Mouse (Mus musculus): ENCODE measurements around the gene Spdye4a. TPM values are rescaled to one million over a fixed set of nuclear protein-coding genes. Genes with fewer than 3 reads are reported as not detected.

Gene Spdye4a
- polyA plus RNA-seq, 1 experiment from 2014 or later, result not detected

GRCm38 (mm10) chr5:143261636-143262035 is 34.9 kb upstream of the Spdye4a start:
- Histone ChIP-seq H3K27me3 (replicated peaks) (peaks cover 11% of the 10 kb centered on the region; the same call in 1 of the 2 replicates), H3K36me3 (peaks cover 17% of the 10 kb centered on the region; the same call in 1 of the 2 replicates), H3K9me3 (no peaks in the 10 kb centered on the region), H3K4me3 (replicated peaks) (no peak overlapping the region), H3K27ac (no peak overlapping the region), H3K9ac (no peak overlapping the region), H3K4me1 (no peaks in the 10 kb centered on the region), H3K4me2 (no peak overlapping the region)
- 95% methylated on average over 8 of the region's 8 CpGs for WGBS
- ATAC-seq (ENCODE audit: insufficient read depth, low FRiP score, low read depth), result no peak

DNA sequence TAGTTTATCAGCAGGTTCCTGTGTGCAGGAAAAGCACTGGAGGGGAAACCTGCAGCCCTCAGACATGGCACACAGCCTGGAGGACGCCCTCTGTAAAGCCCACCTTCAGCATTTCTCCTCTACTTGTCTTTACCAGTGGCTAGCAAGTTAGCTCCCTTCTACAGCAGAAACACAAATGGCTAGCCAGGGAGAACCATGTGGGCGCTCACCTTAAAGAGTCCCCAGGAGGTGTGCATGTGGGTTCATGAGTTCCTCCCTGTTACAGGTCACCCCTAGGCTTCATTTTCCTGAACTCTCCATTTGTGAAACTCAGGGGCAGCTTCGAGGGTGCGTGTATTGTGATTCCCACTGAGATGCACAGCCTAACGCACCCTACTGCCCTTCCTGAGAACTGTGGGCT is 29.1 kb upstream of the Spdye4a start:
- Histone ChIP-seq H3K4me2 (no peak overlapping the region), H3K27me3 (replicated peaks) (peaks cover 62% of the 10 kb centered on the region), H3K36me3 (peaks cover 18% of the 10 kb centered on the region; the same call in 1 of the 2 replicates), H3K9ac (no peak overlapping the region), H3K9me3 (no peaks in the 10 kb centered on the region), H3K27ac (no peak overlapping the region), H3K4me1 (peaks cover 14% of the 10 kb centered on the region), H3K4me3 (replicated peaks) (no peak overlapping the region)
- no peak for ATAC-seq (ENCODE audit: insufficient read depth, low FRiP score, low read depth)
- 95% methylated on average over 5 of the region's 5 CpGs for WGBS

DNA sequence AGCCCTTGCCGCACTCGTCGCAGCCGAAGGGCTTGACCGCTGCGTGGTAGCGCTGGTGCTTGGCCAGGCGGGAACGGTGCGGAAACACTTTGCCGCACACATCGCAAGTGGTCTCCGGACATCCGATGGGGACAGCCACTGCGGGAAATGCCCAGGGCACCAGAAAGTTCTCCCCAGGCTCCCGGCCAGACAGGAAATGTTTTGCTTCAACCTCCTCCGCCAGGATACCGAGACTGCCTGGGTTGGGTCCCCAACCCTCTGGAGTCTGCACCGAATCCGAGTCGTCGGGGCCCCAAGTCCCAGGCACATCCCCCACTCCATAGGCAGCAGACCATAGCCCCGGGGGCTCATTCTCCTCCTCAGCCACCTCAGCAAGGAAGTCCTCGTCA is 28.4 kb upstream of the Spdye4a start:
- Histone ChIP-seq H3K9ac (no peak overlapping the region), H3K27ac (no peak overlapping the region), H3K9me3 (no peaks in the 10 kb centered on the region), H3K4me1 (peaks cover 14% of the 10 kb centered on the region), H3K4me2 (no peak overlapping the region), H3K4me3 (replicated peaks) (no peak overlapping the region), H3K36me3 (peaks cover 17% of the 10 kb centered on the region; the same call in 1 of the 2 replicates), H3K27me3 (replicated peaks) (peaks cover 62% of the 10 kb centered on the region)
- 56% methylated on average over 24 of the region's 24 CpGs for whole genome bisulfite sequencing
- no peak for ATAC-seq (ENCODE audit: insufficient read depth, low FRiP score, low read depth)

DNA sequence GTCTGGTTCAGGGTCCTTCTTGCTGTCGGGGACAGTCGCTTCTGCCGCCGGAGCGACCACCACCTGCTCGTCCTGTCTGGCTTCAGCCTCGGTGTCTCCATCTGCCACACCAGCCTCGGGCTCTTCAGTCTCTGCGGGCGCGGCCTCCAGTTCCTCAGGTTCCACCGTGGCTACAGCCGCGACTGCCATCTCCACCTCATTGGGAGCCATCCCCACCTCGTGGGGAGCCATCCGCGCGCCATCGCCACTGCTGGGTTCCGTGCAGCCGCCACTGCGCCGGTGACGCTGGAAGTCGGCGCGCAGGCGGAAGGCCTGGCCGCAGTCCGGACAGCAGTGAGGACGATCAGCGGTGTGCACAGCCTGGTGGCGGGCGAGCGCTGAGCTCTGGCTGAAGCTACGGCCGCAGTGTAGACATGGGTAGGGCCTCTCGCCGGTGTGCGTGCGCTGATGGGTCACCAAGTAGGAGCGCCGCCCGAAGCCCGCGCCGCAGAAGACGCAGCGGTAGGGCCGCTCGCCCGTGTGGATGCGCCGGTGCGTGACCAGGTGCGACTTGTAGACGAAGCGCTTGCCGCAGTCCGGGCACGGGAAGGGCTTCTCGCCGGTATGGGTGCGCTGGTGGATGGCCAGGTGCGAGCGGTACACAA is 27.9 kb upstream of the Spdye4a start:
- Histone ChIP-seq H3K9ac (no peak overlapping the region), H3K4me3 (replicated peaks) (no peak overlapping the region; the same call in 1 of the 2 replicates), H3K9me3 (no peaks in the 10 kb centered on the region), H3K27me3 (replicated peaks) (peaks cover 62% of the 10 kb centered on the region), H3K4me2 (peak overlapping the region; percentile 82; the same call in 1 of the 2 replicates), H3K4me1 (peaks cover 14% of the 10 kb centered on the region), H3K36me3 (peaks cover 19% of the 10 kb centered on the region; the same call in 1 of the 2 replicates), H3K27ac (no peak overlapping the region)
- 29% methylated on average over 66 of the region's 66 CpGs for WGBS
- ATAC-seq (ENCODE audit: insufficient read depth, low FRiP score, low read depth), result 0 out of 2 replicates have a peak, but pooled peaks have one; percentile 24

- Histone ChIP-seq H3K27ac (no peak overlapping the region), H3K4me1 (peaks cover 14% of the 10 kb centered on the region), H3K9ac (no peak overlapping the region), H3K27me3 (replicated peaks) (peaks cover 62% of the 10 kb centered on the region), H3K4me3 (replicated peaks) (peak overlapping the region; percentile 40), H3K36me3 (peaks cover 19% of the 10 kb centered on the region; the same call in 1 of the 2 replicates), H3K4me2 (peak overlapping the region; percentile 82), H3K9me3 (no peaks in the 10 kb centered on the region)
- no peak for ATAC-seq (ENCODE audit: insufficient read depth, low FRiP score, low read depth)
- 13% methylated on average over 76 of the region's 81 CpGs for WGBS
Measured at GRCm38 (mm10) chr5:143253881-143254486, 27.3 kb upstream of the Spdye4a start.

DNA sequence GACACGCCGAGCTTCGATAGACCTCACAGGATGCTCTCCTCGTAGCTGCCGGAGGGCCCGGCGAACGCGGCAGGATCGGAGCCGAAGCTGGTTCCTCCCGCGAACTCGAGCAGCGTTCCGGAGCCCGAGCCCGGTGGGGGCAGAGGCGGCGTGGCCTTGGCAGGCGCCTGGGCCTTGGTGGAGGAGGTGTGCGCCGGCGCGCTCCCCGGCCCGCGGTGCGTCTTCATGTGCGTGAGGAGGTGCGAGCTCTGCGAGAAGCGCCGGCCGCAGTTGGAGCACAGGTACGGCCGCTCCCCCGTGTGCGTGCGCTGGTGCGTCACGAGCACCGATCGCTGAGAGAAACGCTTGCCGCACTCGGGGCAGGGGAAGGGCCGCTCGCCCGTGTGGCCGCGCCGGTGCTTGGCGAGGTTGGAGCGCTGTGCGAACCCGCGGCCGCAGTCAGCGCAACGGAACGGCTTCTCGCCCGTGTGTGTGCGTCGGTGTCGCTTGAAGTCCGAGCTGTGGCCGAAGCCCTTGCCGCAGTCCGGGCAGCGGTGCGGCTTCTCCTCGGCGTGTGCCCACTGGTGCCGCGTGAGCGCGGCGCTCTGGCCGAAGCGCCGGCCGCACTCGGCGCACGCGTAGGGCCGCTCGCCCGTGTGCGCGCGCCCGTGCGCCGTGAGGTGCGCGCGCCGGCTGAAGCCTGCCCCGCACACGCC is 26.6 kb upstream of the Spdye4a start:
- no peak overlapping the region for H3K9ac ChIP-seq
- peaks cover 23% of the 10 kb centered on the region; the same call in 1 of the 2 replicates for H3K36me3 ChIP-seq
- H3K9me3 ChIP-seq, result no peaks in the 10 kb centered on the region
- 12% methylated on average over 101 of the region's 103 CpGs for WGBS
- ATAC-seq (ENCODE audit: insufficient read depth, low FRiP score, low read depth), result no peak; the same call in 1 of the 2 replicates
- H3K27ac ChIP-seq, result no peak overlapping the region
- H3K27me3 ChIP-seq (replicated peaks), result peaks cover 62% of the 10 kb centered on the region
- H3K4me2 ChIP-seq, result peak overlapping the region; percentile 82
- peaks cover 14% of the 10 kb centered on the region for H3K4me1 ChIP-seq
- H3K4me3 ChIP-seq (replicated peaks), result peak overlapping the region; percentile 40

DNA sequence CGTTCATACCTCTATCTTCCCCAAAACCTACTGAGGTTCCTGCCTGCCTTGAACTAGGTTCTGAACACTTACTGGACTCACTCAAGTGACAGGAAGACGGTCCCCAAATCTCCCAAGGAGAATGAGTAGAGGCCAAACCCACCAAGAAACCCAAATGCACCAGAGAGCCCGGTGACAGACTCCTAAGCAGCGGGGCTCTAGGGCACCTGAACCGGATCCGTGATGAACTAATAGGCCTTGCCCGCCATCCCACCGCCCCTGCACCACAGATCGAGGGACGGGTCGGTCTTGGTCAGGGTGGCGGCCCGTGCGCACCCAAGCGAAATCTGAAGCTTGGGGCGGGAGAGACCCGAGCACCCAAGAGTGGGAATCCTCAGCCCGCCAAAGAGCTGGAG is 26.1 kb upstream of the Spdye4a start:
- Histone ChIP-seq H3K4me1 (peaks cover 14% of the 10 kb centered on the region), H3K36me3 (peaks cover 28% of the 10 kb centered on the region; the same call in 1 of the 2 replicates), H3K9ac (no peak overlapping the region), H3K4me3 (replicated peaks) (peak overlapping the region; percentile 40; the same call in 1 of the 2 replicates), H3K9me3 (no peaks in the 10 kb centered on the region), H3K4me2 (peak overlapping the region; percentile 82), H3K27ac (no peak overlapping the region), H3K27me3 (replicated peaks) (peaks cover 62% of the 10 kb centered on the region)
- no peak for ATAC-seq (ENCODE audit: insufficient read depth, low FRiP score, low read depth)
- WGBS, result 49% methylated on average over 18 of the region's 18 CpGs

DNA sequence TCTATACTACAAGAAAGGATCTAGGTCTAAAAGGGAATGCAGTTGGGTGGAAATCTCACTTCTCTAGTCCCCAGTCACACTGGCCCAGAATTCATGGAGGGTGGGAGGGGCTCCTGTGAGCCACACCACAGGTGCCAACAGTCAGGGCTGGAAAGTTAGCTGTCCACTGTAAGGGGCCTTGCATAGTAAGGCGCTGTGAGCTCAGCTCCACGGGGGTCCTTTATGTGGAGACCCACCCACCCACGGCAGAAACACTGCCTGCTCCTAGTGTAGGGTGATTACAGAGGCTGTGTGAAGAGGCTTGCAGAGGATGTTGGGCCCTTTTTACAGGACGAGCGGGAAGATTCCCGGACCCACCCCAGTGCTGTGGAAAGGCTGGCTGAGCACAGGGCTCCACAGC is 25.3 kb upstream of the Spdye4a start:
- Histone ChIP-seq H3K9me3 (no peaks in the 10 kb centered on the region), H3K4me3 (replicated peaks) (no peak overlapping the region), H3K4me1 (peaks cover 14% of the 10 kb centered on the region), H3K4me2 (no peak overlapping the region), H3K9ac (no peak overlapping the region), H3K36me3 (peaks cover 33% of the 10 kb centered on the region; the same call in 1 of the 2 replicates), H3K27ac (no peak overlapping the region), H3K27me3 (replicated peaks) (peaks cover 55% of the 10 kb centered on the region)
- no peak for ATAC-seq (ENCODE audit: insufficient read depth, low FRiP score, low read depth)
- 64% methylated on average over 6 of the region's 6 CpGs for WGBS

GRCm38 (mm10) chr5:143244926-143245325 is 18.2 kb upstream of the Spdye4a start:
- Histone ChIP-seq H3K27me3 (replicated peaks) (no peaks in the 10 kb centered on the region), H3K27ac (no peak overlapping the region), H3K9ac (no peak overlapping the region), H3K9me3 (no peaks in the 10 kb centered on the region), H3K36me3 (peaks cover 81% of the 10 kb centered on the region), H3K4me2 (no peak overlapping the region), H3K4me1 (no peaks in the 10 kb centered on the region), H3K4me3 (replicated peaks) (no peak overlapping the region)
- ATAC-seq (ENCODE audit: insufficient read depth, low FRiP score, low read depth), result no peak
- WGBS, result 95% methylated on average over 26 of the region's 26 CpGs

DNA sequence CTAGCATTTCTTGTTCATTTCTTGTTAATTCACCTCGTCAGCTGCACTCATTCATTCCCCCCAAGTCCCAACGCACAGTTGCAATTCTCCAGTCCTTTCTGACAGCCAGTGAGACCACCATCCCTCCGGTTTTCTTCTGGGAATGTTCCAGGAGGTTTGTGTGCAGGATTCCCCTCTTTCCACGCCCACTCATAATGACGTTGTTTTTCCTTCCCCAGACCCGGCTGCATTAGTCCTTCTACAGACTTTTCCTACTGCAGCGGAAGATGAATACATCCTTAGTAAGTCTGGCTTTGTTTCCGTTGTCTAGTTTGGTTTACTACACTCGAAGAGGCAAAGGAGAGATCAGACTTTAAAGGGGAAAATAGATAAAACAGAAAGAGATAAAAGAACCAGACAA is 9.3 kb upstream of the Spdye4a start:
- H3K4me3 ChIP-seq (replicated peaks), result peak overlapping the region; percentile 94
- 38% methylated on average over 9 of the region's 9 CpGs for WGBS
- no peak overlapping the region for H3K27ac ChIP-seq
- H3K9me3 ChIP-seq, result no peaks in the 10 kb centered on the region
- no peaks in the 10 kb centered on the region for H3K27me3 ChIP-seq (replicated peaks)
- H3K4me1 ChIP-seq, result peaks cover 8% of the 10 kb centered on the region; the same call in 1 of the 2 replicates
- H3K36me3 ChIP-seq, result peaks cover 25% of the 10 kb centered on the region
- H3K4me2 ChIP-seq, result peak overlapping the region; percentile 83
- no peak for ATAC-seq (ENCODE audit: insufficient read depth, low FRiP score, low read depth)
- peak overlapping the region; percentile 95 for H3K9ac ChIP-seq

GRCm38 (mm10) chr5:143235028-143235693 is 8.5 kb upstream of the Spdye4a start, which contains the start of gene Zfp12:
Zfp12 (plus strand) TSS chr5:143235163.
- H3K9ac ChIP-seq, result peak within 1 kb of the TSS; percentile 95
- peaks cover 8% of the 10 kb centered on the region; the same call in 1 of the 2 replicates for H3K4me1 ChIP-seq
- under 1% methylated on average over 58 of the region's 58 CpGs for WGBS
- no peaks in the 10 kb centered on the region for H3K27me3 ChIP-seq (replicated peaks)
- H3K4me2 ChIP-seq, result peak within 1 kb of the TSS; percentile 83
- peaks cover 16% of the 10 kb centered on the region for H3K36me3 ChIP-seq
- no peaks in the 10 kb centered on the region for H3K9me3 ChIP-seq
- peak within 1 kb of the TSS; percentile 99 for H3K27ac ChIP-seq
- peak within 1 kb of the TSS; percentile 94 for H3K4me3 ChIP-seq (replicated peaks)
- ATAC-seq (ENCODE audit: insufficient read depth, low FRiP score, low read depth), result peak; percentile 97

All from stomach, embryonic 15.5 days (tissue).